Mouse (Mus musculus): ENCODE measurements around the gene Apom. TPM values are rescaled to one million over a fixed set of nuclear protein-coding genes. Genes with fewer than 3 reads are reported as not detected.
A peak's percentile ranks its signal among the peaks of the same experiment; 100 is the strongest.

Gene Apom
- polyA plus RNA-seq, 1 experiment from 2014 or later, result 0.61 TPM

DNA sequence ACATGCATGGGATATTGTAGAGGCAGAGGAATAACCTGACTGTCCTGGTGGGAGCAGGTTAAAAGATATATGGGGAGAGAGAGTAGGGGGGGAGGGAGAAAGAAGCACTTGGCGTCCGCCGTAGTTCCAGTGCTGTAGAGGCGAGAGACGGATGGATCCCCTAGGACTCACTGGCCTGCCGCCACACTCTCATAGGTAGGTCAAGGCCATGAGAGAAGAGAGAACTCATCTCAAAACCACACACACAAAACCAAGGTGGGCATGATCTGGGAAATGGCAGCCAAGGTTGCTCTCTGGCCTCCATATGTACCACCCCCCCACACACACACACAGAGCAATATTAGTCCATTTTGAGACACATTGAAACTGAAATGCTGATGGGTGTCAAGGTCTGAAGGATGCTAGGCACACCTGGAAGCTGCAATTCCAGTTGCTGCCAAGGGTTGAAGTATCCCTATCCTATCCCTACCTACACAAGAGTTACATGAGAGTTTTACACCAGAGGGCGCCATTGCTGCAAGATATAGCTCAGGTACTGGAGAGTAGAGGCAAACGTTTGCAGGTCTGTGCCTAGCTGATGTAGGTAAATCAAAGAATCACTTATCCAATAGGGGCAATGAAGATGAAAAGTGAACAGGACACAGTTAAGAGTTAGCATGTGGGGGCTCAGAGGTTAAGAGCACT is 34.6 kb upstream of the Apom start:
- no peak for ATAC-seq (ENCODE audit: insufficient number of reproducible peaks, insufficient read depth, low FRiP score, low TSS enrichment, low read depth)
- no peak overlapping the region for H3K9ac ChIP-seq (replicated peaks)

DNA sequence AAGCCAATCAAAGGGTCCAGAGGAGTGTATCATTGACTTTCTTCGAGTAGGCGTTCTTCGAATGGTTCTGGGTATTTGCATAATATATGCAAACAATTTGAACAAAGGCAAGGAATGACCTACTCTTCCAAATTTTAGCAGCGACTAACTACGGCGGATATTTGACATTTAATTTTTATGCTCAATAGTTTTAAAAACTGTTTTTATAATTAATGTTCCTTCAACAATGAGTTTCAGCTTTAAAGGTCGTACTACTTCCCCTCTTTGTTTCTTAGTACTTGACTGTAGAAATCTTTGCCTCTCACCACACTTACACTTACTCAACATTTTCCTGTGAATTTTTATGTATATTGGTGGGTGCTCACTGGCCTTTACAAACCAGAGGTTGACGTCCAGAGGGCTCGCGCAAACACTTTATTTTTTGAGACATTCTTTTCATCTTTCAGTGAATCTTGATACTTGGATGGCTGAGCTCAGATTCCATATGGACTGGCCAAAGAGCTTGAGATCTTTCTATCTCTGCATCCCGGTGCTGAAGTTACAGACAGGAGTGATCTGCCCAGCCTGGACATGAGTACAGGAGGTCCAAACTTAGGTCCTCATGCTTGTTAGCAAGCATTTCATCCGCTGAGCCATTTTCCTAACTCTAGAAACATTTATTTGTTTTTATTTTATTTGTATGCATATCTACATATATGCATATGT is 33.8 kb upstream of the Apom start:
- H3K36me3 ChIP-seq, result peaks cover 22% of the 10 kb centered on the region
- H3K27ac ChIP-seq, result peak overlapping the region; percentile 98
- WGBS, result 28% methylated on average over 12 of the region's 12 CpGs
- H3K9me3 ChIP-seq, result no peaks in the 10 kb centered on the region
- no peaks in the 10 kb centered on the region for H3K27me3 ChIP-seq
- H3K4me2 ChIP-seq, result peak overlapping the region; percentile 92
- peak overlapping the region; percentile 99 for H3K4me3 ChIP-seq (replicated peaks)
- peak; percentile 83 for ATAC-seq (ENCODE audit: insufficient number of reproducible peaks, insufficient read depth, low FRiP score, low TSS enrichment, low read depth)
- H3K9ac ChIP-seq (replicated peaks), result peak overlapping the region; percentile 100
- H3K4me1 ChIP-seq (replicated peaks), result peaks cover 22% of the 10 kb centered on the region

More for the DNA sequence above, 34.6 kb upstream of the Apom start:
- Histone ChIP-seq H3K27me3 (no peaks in the 10 kb centered on the region), H3K27ac (peak overlapping the region; percentile 98), H3K9me3 (no peaks in the 10 kb centered on the region), H3K4me1 (replicated peaks) (peaks cover 22% of the 10 kb centered on the region), H3K4me3 (replicated peaks) (peak overlapping the region; percentile 99), H3K4me2 (peak overlapping the region; percentile 92), H3K36me3 (peaks cover 13% of the 10 kb centered on the region)
- 70% methylated on average over 8 of the region's 8 CpGs for WGBS

DNA sequence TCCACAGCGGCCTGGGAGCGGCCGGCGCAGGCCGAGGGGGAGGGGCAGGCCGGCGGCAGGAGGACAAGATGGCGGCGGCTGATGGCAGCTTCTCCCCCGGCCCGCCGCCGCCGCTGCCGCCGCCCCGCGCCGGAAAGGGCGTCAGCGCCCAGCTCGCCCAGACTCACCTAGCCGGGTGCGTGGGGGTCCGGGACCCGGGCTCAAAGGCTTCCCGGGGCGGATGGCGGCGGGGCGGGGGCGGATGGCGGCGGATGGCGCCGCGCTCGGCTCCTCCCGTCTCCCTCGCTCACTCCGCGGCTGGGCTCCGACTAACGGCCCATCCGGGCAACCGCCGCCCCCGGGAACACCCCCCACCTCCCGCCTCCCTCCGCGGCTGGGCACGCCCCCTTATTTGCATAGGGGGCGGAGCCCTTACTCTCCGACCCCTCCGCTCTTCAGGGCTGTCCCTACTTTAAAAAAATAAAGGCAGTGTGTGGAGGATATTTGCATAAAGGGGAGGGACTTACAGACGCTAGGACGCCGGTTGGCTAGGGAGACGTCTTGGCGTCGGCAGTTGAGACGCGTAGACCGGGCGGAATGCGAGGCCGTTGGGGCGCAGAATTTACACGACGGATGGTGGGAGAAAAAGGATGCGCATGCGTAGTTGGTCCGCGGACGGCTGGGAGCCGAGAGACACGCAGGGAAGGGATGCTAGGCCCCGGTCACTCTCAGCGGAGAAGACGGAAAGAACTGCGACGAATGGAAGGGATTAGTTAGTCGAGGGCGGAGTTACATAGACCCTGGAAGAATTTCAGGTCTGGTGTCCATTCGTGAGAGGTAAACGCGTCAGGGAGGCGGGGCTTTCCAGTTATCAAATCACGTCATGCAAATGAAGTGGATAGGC is 33.0 kb upstream of the Apom start, which contains the start of gene Prrc2a:
Gene Prrc2a (minus strand): TSS at position 330 of the 883 bp plus-strand sequence.
- Histone ChIP-seq H3K9me3 (no peaks in the 10 kb centered on the region), H3K4me1 (replicated peaks) (peaks cover 22% of the 10 kb centered on the region), H3K9ac (replicated peaks) (peak within 1 kb of the TSS; percentile 100), H3K27me3 (no peaks in the 10 kb centered on the region), H3K4me2 (peak within 1 kb of the TSS; percentile 92), H3K27ac (peak within 1 kb of the TSS; percentile 98), H3K4me3 (replicated peaks) (peak within 1 kb of the TSS; percentile 99), H3K36me3 (peaks cover 30% of the 10 kb centered on the region)
- WGBS, result under 1% methylated on average over 86 of the region's 89 CpGs
- ATAC-seq (ENCODE audit: insufficient number of reproducible peaks, insufficient read depth, low FRiP score, low TSS enrichment, low read depth), result peak; percentile 96

DNA sequence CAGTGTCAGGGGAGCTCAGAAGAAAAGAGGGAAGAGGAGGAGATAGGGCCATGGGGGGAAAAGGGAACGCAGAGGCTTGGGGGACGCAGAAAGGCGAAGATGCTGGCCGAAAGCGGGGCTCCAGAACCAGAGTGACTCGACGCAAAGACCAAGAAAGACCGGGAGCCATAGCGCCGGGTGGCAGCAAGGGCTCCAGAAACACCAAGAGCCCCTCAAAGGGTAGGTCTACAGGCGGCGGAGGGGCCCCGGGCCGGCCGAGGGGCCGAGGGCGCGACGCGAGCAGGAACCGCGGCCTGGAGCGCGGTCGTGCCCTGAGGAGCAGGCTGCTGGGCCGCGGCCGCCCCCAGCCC is 32.3 kb upstream of the Apom start:
- H3K4me1 ChIP-seq (replicated peaks), result peaks cover 22% of the 10 kb centered on the region
- no peaks in the 10 kb centered on the region for H3K27me3 ChIP-seq
- H3K27ac ChIP-seq, result peak overlapping the region; percentile 98
- WGBS, result 2% methylated on average over 28 of the region's 28 CpGs
- H3K9me3 ChIP-seq, result no peaks in the 10 kb centered on the region
- no peak for ATAC-seq (ENCODE audit: insufficient number of reproducible peaks, insufficient read depth, low FRiP score, low TSS enrichment, low read depth)
- peak overlapping the region; percentile 99 for H3K4me3 ChIP-seq (replicated peaks)
- peaks cover 36% of the 10 kb centered on the region for H3K36me3 ChIP-seq
- H3K4me2 ChIP-seq, result peak overlapping the region; percentile 92
- H3K9ac ChIP-seq (replicated peaks), result peak overlapping the region; percentile 100

DNA sequence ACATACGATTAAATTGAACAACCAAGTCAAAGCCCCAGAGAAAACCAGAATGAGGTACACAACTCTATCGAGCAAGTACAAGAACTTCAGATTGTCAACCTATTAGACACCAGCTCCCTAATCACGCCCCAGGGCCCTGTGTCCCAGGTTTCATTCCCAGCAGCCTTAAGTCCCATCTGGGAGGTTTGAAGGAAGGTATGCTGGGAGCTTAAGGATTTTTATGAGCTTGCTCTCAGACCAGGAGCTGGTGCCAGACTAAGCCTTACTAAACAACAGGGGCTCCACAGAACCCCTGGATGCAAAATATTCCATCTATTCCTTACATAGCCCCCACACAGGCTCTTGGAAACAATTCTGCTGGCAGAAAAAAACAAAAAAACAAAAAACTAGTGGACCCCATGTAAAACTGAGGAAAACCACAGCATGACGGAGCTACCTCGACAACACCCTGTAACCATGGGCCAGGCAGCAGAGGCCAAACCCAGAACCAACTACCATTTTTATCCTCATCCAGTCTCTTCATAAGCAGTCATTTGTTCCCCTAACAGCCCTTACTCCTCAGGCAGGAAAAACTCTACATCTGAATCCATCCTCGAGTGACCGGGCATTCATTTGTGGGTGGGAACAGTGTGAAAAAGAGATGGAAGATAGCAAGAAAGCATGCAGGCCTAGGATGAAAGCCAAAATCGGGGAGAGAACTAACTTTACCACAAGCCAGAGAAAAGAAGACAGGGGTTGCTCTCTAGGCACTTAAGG is 31.7 kb upstream of the Apom start:
- no peaks in the 10 kb centered on the region for H3K9me3 ChIP-seq
- H3K4me3 ChIP-seq (replicated peaks), result peak overlapping the region; percentile 99
- H3K4me1 ChIP-seq (replicated peaks), result peaks cover 22% of the 10 kb centered on the region
- no peak for ATAC-seq (ENCODE audit: insufficient number of reproducible peaks, insufficient read depth, low FRiP score, low TSS enrichment, low read depth)
- H3K27me3 ChIP-seq, result no peaks in the 10 kb centered on the region
- peaks cover 43% of the 10 kb centered on the region for H3K36me3 ChIP-seq
- H3K4me2 ChIP-seq, result peak overlapping the region; percentile 92
- peak overlapping the region; percentile 98 for H3K27ac ChIP-seq
- WGBS, result 16% methylated on average over 8 of the region's 8 CpGs
- peak overlapping the region; percentile 100 for H3K9ac ChIP-seq (replicated peaks)

DNA sequence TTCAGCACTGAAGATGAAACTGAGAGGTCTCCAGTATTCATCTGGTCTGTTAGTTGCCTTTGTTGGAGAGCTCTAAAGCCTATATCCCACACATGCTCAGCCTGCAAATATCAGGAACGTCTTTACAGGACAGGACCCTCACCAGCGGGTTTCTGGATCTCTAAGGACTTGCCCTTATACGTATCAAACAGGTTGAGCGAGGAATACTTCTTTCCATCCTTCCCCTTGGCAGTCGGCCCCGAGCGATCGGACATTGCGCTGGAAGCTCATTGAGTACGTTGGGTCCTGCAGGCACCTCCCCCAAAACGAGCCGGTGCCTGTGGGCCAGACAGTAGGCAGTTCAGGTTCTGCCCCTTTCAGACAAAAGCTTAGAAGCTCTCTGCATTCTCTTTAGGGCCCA is 30.9 kb upstream of the Apom start:
- H3K27me3 ChIP-seq, result no peaks in the 10 kb centered on the region
- H3K36me3 ChIP-seq, result peaks cover 51% of the 10 kb centered on the region
- H3K4me3 ChIP-seq (replicated peaks), result peak overlapping the region; percentile 99
- peaks cover 22% of the 10 kb centered on the region for H3K4me1 ChIP-seq (replicated peaks)
- WGBS, result 69% methylated on average over 12 of the region's 12 CpGs
- ATAC-seq (ENCODE audit: insufficient number of reproducible peaks, insufficient read depth, low FRiP score, low TSS enrichment, low read depth), result no peak
- H3K9ac ChIP-seq (replicated peaks), result peak overlapping the region; percentile 100
- no peak overlapping the region for H3K27ac ChIP-seq
- H3K9me3 ChIP-seq, result no peaks in the 10 kb centered on the region
- peak overlapping the region; percentile 92 for H3K4me2 ChIP-seq

DNA sequence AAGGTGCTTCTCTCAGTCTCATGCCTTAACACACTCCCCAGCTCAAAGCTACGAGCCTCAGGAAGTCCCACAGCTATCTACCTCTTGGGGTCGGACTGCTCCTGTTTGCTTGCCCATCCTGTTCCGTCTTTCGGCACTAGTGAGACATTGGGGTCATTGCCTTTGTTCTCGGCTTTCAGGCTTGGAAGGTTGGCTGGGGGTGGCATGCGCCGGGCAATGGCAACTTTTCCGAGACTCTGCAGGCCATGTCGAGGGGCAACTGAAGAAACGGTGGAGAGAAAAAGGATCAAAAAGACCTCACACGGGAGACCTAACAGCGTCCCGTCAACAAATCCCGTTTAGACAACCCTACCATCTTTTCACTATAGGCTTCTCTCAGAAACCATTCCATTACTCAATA is 30.3 kb upstream of the Apom start:
- no peaks in the 10 kb centered on the region for H3K27me3 ChIP-seq
- H3K9me3 ChIP-seq, result no peaks in the 10 kb centered on the region
- peaks cover 22% of the 10 kb centered on the region for H3K4me1 ChIP-seq (replicated peaks)
- H3K27ac ChIP-seq, result 0 out of 2 replicates have a peak overlapping the region, but pooled peaks have one; percentile 53
- 85% methylated on average over 14 of the region's 14 CpGs for WGBS
- peak overlapping the region; percentile 99; the same call in 1 of the 2 replicates for H3K4me3 ChIP-seq (replicated peaks)
- H3K36me3 ChIP-seq, result peaks cover 57% of the 10 kb centered on the region
- peak overlapping the region; percentile 100; the same call in 1 of the 2 replicates for H3K9ac ChIP-seq (replicated peaks)
- H3K4me2 ChIP-seq, result peak overlapping the region; percentile 92
- no peak for ATAC-seq (ENCODE audit: insufficient number of reproducible peaks, insufficient read depth, low FRiP score, low TSS enrichment, low read depth)

DNA sequence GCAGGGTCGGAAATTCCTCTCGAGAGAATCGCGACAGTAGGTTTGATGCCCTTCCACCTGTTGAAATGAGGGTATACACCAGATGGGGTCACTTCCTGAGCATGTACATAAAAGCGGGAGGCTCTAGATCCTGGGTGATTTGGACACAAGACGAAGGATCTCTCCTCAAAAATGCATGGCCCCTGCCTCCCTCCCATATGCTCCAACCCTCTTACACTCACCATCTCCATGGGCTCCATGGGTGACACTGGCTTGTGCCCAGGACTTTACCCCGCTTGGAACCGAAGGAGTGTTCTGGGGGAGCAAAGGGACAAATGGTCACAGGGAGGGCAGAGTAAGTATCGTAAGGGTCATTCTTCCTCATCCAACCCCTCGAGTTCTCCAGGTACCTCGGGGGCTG is 29.6 kb upstream of the Apom start:
- whole genome bisulfite sequencing, result 82% methylated on average over 11 of the region's 11 CpGs
- Histone ChIP-seq H3K9ac (replicated peaks) (no peak overlapping the region), H3K9me3 (no peaks in the 10 kb centered on the region), H3K4me3 (replicated peaks) (no peak overlapping the region), H3K4me2 (no peak overlapping the region), H3K27me3 (no peaks in the 10 kb centered on the region), H3K4me1 (replicated peaks) (peaks cover 20% of the 10 kb centered on the region), H3K27ac (no peak overlapping the region), H3K36me3 (peaks cover 64% of the 10 kb centered on the region)
- no peak for ATAC-seq (ENCODE audit: insufficient number of reproducible peaks, insufficient read depth, low FRiP score, low TSS enrichment, low read depth)

DNA sequence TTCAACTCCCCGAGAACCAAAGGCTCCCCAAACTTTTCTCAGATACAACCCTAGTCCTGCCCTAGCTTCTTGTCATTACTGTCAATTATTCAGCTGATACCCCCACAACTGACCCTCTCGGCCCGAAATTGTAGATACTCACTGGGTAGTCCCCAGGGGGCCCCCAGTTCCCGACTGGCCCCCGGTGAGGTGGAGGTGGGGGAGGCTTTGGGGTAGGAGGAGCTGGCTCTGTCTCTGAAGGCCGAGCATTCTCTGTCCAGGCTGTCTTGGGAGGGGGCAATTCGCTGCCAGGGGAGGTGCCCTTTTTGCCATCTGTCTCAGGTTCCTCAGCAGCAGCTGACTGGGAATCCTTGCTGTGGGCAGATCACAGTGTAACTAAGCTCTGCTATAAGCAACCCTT is 27.8 kb upstream of the Apom start:
- H3K27me3 ChIP-seq, result no peaks in the 10 kb centered on the region
- H3K4me3 ChIP-seq (replicated peaks), result no peak overlapping the region
- no peak for ATAC-seq (ENCODE audit: insufficient number of reproducible peaks, insufficient read depth, low FRiP score, low TSS enrichment, low read depth)
- H3K4me1 ChIP-seq (replicated peaks), result peaks cover 19% of the 10 kb centered on the region
- H3K9ac ChIP-seq (replicated peaks), result no peak overlapping the region
- H3K27ac ChIP-seq, result no peak overlapping the region
- no peak overlapping the region for H3K4me2 ChIP-seq
- WGBS, result 79% methylated on average over 7 of the region's 7 CpGs
- H3K36me3 ChIP-seq, result peaks cover 82% of the 10 kb centered on the region
- no peaks in the 10 kb centered on the region for H3K9me3 ChIP-seq

DNA sequence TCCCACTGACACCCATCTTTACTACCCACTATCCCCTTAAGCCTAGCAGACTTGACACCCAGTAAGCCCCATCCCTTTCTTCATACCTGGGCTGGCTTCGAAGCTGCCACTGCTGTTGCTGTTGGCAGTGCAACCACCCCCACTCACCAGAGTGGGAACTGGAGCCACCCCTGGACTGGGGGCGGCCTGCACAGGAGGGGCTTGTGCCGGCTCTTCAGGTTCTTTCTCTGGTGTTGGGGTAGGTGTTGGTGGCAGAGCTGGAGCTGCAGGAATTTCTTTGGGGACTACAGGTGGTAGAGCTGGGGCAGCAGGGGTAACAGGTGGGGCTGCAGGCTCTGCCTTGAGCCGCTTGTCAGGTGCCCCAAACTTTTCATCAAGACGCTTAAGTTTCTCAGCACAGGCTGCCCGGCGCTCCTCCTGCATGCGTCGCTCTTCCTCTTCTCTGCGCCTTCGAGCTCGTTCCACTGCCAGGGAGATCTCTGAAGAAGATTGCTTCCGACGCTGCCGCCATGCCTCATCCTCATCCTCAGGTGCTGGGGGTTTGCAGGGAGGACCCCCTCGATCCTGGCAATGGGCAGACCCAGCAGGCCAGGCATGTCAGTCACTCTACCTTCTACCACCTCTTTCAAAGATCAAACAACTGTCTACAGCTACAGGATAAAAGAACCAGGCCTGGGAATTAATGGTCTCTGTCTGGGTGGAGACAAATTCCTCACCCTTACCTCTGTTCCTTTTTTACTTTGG is 27.2 kb upstream of the Apom start:
- no peak overlapping the region for H3K4me2 ChIP-seq
- H3K9me3 ChIP-seq, result no peaks in the 10 kb centered on the region
- H3K27me3 ChIP-seq, result no peaks in the 10 kb centered on the region
- peaks cover 88% of the 10 kb centered on the region for H3K36me3 ChIP-seq
- H3K27ac ChIP-seq, result no peak overlapping the region
- no peak overlapping the region for H3K4me3 ChIP-seq (replicated peaks)
- H3K9ac ChIP-seq (replicated peaks), result no peak overlapping the region
- WGBS, result 93% methylated on average over 16 of the region's 16 CpGs
- peaks cover 23% of the 10 kb centered on the region for H3K4me1 ChIP-seq (replicated peaks)
- ATAC-seq (ENCODE audit: insufficient number of reproducible peaks, insufficient read depth, low FRiP score, low TSS enrichment, low read depth), result no peak

Data from limb, embryonic 12.5 days (tissue).